Mouse (Mus musculus) ovary, adult 2 months (tissue): ENCODE results near the gene Chrnb4. TPM values are rescaled to one million over a fixed set of nuclear protein-coding genes. Genes with fewer than 3 reads are reported as not detected.

Source experiments
- polyA plus RNA-seq: library from polyadenylated mRNA; depleted of rRNA; stranded (reverse); fragments of >200 nt; gene quantifications from 2 replicates; pipeline ENCODE4 v1.2.3, GENCODE M21; 2012; rRNA removed

Chrnb4 gene
- 0.09 and 0.10 TPM in 2 replicates for polyA plus RNA-seq

DNA sequence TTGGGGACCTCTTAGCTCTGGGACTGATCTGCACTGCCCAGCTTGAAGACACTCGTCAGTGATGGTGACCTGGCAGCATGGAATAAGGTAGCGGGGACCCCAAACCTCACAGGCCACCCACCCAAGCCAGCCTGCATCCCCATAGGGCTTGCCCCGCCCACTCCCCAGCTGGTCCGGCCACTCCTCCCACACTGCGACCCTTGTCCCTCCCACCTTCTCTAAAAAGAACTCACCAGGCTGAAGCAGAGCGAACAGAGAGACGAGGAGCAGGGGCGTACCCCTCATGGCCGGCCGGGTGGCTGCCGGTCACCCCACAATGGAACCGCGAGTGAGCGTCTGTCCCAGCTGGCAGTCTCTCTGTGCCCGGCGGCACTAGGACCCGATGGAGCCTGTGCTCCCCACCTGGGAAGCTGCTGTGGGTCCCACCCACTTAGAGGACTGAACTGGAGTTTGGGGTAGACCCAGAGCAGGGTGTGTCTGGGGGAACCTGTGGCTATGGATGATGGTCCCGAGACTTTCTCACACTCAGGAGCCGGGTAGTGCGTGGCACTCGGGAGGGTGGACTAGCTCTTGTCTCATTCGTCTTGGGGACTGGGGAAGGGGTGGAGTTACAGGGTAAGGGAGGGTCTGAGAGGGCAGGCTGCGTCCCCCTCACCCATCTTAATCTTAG lies at the start of gene Chrnb4:
Chrnb4 (minus strand) TSS at position 569 of the 670 bp plus-strand sequence.

DNA sequence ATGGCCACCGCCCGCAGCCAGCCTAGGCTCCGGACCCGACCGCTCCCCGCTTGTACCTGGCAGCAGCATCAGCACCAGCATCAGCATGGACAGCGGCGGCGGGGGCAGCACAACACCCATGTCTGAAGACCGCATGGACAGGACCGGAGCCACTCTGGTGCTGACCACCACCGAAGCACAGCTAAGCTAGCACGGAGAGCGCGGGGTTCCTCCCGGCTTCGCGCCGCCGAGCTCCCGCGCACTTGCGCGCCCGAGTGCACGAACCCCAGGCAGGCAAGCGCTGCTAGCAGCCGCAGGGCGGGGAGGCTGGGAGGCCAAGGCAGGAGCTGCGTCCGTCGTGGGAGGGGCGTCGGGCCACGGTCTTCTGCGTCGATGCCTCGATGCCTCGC lies 22.3 kb downstream of the Chrnb4 start, which contains the start of gene Chrna3:
Chrna3 (minus strand) TSS at position 288 of the 389 bp plus-strand sequence.

DNA sequence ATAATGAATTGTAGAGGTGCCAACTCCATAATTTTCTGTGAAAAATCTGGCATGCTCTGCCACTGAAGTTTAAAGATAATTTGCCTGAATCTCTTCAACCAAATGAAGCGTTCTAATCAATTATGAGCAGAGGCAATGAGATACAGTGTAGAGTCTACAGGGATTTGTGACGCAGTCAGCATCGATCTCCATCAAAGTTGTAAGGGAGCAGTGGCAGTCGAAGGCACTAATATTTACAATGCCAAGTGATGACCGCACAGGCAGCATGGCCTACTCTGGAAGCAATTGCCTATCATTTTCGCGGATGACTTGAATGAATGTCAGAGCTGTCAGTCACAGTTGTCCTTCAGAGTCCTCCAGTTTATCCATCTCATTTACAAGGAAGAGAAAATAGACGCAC lies 67.9 kb downstream of the Chrnb4 start, which contains the start of gene Chrna5:
Chrna5 (plus strand) TSS at position 207 of the 400 bp plus-strand sequence.

Other genes with a start within 250 kb of the Chrnb4 start
- gene Ireb2, start 185.0 kb downstream of the Chrnb4 start, polyA plus RNA-seq = 2.0 and 3.5 TPM in 2 replicates
- 0.75 TPM in 2 replicates for gene Hykk, start 131.5 kb downstream of the Chrnb4 start, polyA plus RNA-seq
- gene Psma4, start 98.0 kb downstream of the Chrnb4 start, polyA plus RNA-seq = 30.9 and 42.7 TPM in 2 replicates
- gene AY074887, start 97.8 kb downstream of the Chrnb4 start, polyA plus RNA-seq = not detected in 2 replicates
- not detected in 2 replicates for gene Chrna5, start 67.9 kb downstream of the Chrnb4 start, polyA plus RNA-seq
- 0.07 TPM in 1 of 2 replicates, not detected in the other for gene Chrna3, start 22.2 kb downstream of the Chrnb4 start, polyA plus RNA-seq
- gene Ube2q2, start 100.1 kb upstream of the Chrnb4 start, polyA plus RNA-seq = 16.4 and 18.9 TPM in 2 replicates
- 12.6 and 14.8 TPM in 2 replicates for gene Fbxo22, start 160.1 kb upstream of the Chrnb4 start, polyA plus RNA-seq